Mouse (Mus musculus) left cerebral cortex, adult 2 months (tissue): ENCODE measurements around the gene Serpina1b. TPM values are rescaled to one million over a fixed set of nuclear protein-coding genes. Genes with fewer than 3 reads are reported as not detected.
"Not testable (repeated sequence)": the region's sequence is repeated elsewhere in the genome, so short reads cannot be mapped to it uniquely, and the experiment has no call there.

ENCODE experiments used
- DNase-seq, 2 experiments: peaks; one replicate each; pipeline ENCODE4 v3.0.0; 2021 to 2022; ENCODE audit warnings: low spot score in 2 of 2, mixed read lengths in 1 of 2; ENCODE audit errors: extremely low spot score in 1 of 2
- H3K27ac ChIP-seq: fragments of 200-600 bp; 2 replicates; pipeline ENCODE4 v1.8.1; 2022
- H3K4me3 ChIP-seq: fragments of 200-600 bp; 2 replicates; pipeline ENCODE4 v1.8.1; 2022
- CTCF ChIP-seq: fragments of 200-600 bp; IDR thresholded peaks from 2 replicates; pipeline ENCODE4 v1.8.1; 2022; ENCODE audit warnings: antibody characterized with exemption, mild to moderate bottlenecking, moderate library complexity
- intact Hi-C: fragments of 180-260 bp; cut with DNase I; formaldehyde crosslinking; loops from one replicate; pipeline ENCODE4 v1.15.1; 2025
- long read RNA-seq, 2 experiments: library from polyadenylated mRNA; stranded (forward); transcript quantifications; one replicate each; pipeline ENCODE4 v2.0.0; 2021; ENCODE audit warnings: borderline mapping rate in 2 of 2
- total RNA-seq, 2 experiments: library from RNA; stranded (reverse); gene quantifications; 2 replicates each; pipeline ENCODE4 v1.2.3; 2021

The Serpina1b gene
- not detected for total RNA-seq
- long read RNA-seq, experiment 1 = 0 reads
- long read RNA-seq, experiment 2 = 0 reads

GRCm38 (mm10) chr12:103830273-103830672 is at the start of gene Serpina1b:
Gene Serpina1b (minus strand): TSS chr12:103830373.
- DNase-seq, H3K4me3 ChIP-seq, intact Hi-C loops, H3K27ac ChIP-seq: not testable (repeated sequence)

GRCm38 (mm10) chr12:103866873-103867272 is 36.7 kb upstream of the Serpina1b start:
- H3K27ac ChIP-seq, intact Hi-C loops, H3K4me3 ChIP-seq, DNase-seq: not testable (repeated sequence)

GRCm38 (mm10) chr12:103863101-103863974 is 33.2 kb upstream of the Serpina1b start, which contains the start of gene Serpina1a:
Gene Serpina1a (minus strand): TSS chr12:103863562.
- H3K27ac ChIP-seq, H3K4me3 ChIP-seq, intact Hi-C loops, DNase-seq: not testable (repeated sequence)

- DNase-seq = no peak
- Histone ChIP-seq H3K27ac (no peak overlapping the region), H3K4me3 (no peak overlapping the region)
- no peak for TF ChIP-seq CTCF
- intact Hi-C loops = no loop called here
Measured at GRCm38 (mm10) chr12:103860976-103861375, 30.8 kb upstream of the Serpina1b start.

GRCm38 (mm10) chr12:103860571-103860970 is 30.4 kb upstream of the Serpina1b start:
- H3K4me3 ChIP-seq, H3K27ac ChIP-seq, DNase-seq, intact Hi-C loops: not testable (repeated sequence)

- DNase-seq, intact Hi-C loops, H3K27ac ChIP-seq, H3K4me3 ChIP-seq: not testable (repeated sequence)
Measured at GRCm38 (mm10) chr12:103859584-103859983, 29.4 kb upstream of the Serpina1b start.

GRCm38 (mm10) chr12:103853032-103853431 is 22.9 kb upstream of the Serpina1b start:
- H3K4me3 ChIP-seq, H3K27ac ChIP-seq, intact Hi-C loops, DNase-seq: not testable (repeated sequence)

- H3K4me3 ChIP-seq, DNase-seq, intact Hi-C loops, H3K27ac ChIP-seq: not testable (repeated sequence)
Measured at GRCm38 (mm10) chr12:103827661-103828372, 2.4 kb downstream of the Serpina1b start.

GRCm38 (mm10) chr12:103823826-103824225 is 6.3 kb downstream of the Serpina1b start:
- intact Hi-C loops, H3K4me3 ChIP-seq, H3K27ac ChIP-seq, DNase-seq: not testable (repeated sequence)

GRCm38 (mm10) chr12:103773246-103773851 is 56.8 kb downstream of the Serpina1b start, which contains the start of gene Serpina1d:
Gene Serpina1d (minus strand): TSS chr12:103773592.
- DNase-seq, intact Hi-C loops, H3K27ac ChIP-seq, H3K4me3 ChIP-seq: not testable (repeated sequence)

- H3K27ac ChIP-seq, H3K4me3 ChIP-seq, DNase-seq, intact Hi-C loops: not testable (repeated sequence)
Measured at GRCm38 (mm10) chr12:103770597-103770996, 59.6 kb downstream of the Serpina1b start.

GRCm38 (mm10) chr12:103763083-103763482 is 67.1 kb downstream of the Serpina1b start:
- H3K4me3 ChIP-seq, intact Hi-C loops, H3K27ac ChIP-seq, DNase-seq: not testable (repeated sequence)

- DNase-seq, intact Hi-C loops, H3K27ac ChIP-seq, H3K4me3 ChIP-seq: not testable (repeated sequence)
Measured at GRCm38 (mm10) chr12:103760316-103760715, 69.9 kb downstream of the Serpina1b start.

- H3K4me3 ChIP-seq, H3K27ac ChIP-seq, DNase-seq, intact Hi-C loops: not testable (repeated sequence)
Measured at GRCm38 (mm10) chr12:103745957-103746356, 84.2 kb downstream of the Serpina1b start.

GRCm38 (mm10) chr12:103737791-103738580 is 92.2 kb downstream of the Serpina1b start:
- intact Hi-C loops, H3K27ac ChIP-seq, DNase-seq, H3K4me3 ChIP-seq: not testable (repeated sequence)

- H3K27ac ChIP-seq, H3K4me3 ChIP-seq, intact Hi-C loops, DNase-seq: not testable (repeated sequence)
Measured at GRCm38 (mm10) chr12:103735566-103735965, 94.6 kb downstream of the Serpina1b start.
